7 mouse cellular contexts compared by ENCODE assay signal in genomic region chr16:8514180-8514579, GRCm38 (mm10). TPM values are rescaled to one million over a fixed set of nuclear protein-coding genes. Genes with fewer than 3 reads are reported as not detected.
A peak's percentile ranks its signal among the peaks of the same experiment; 100 is the strongest.
DNase-seq lines count a peak whose midpoint lies in the region; ATAC-seq lines count a peak whose summit lies in the region.

No protein-coding gene starts in this region.

- no peak for ATAC-seq in forebrain, embryonic 14.5 days
- ATAC-seq in hindbrain, embryonic 16.5 days: no peak
- no peak for ATAC-seq in liver, embryonic 11.5 days (replicated peaks; ENCODE audit: low FRiP score)

- H3K36me3 ChIP-seq in forebrain, embryonic 14.5 days (ENCODE audit: control insufficient read depth, insufficient read depth, low read length): no peaks in the 10 kb centered on the region
- no peaks in the 10 kb centered on the region for H3K36me3 ChIP-seq in hindbrain, embryonic 16.5 days (ENCODE audit: control insufficient read depth, insufficient read depth, low read length)
- H3K36me3 ChIP-seq in liver, embryonic 11.5 days (ENCODE audit: control insufficient read depth, insufficient read depth, low read length): no peaks in the 10 kb centered on the region

- H3K9ac ChIP-seq in forebrain, embryonic 14.5 days (ENCODE audit: low read length): peak overlapping the region; percentile 66
- peak overlapping the region; percentile 74 for H3K9ac ChIP-seq in hindbrain, embryonic 16.5 days (ENCODE audit: low read depth, low read length)
- H3K9ac ChIP-seq in liver, embryonic 11.5 days (ENCODE audit: low read depth, low read length): no peak overlapping the region

- peak; percentile 11 for DNase-seq in urinary bladder, postnatal 14 days (ENCODE audit: low spot score)
- DNase-seq in urinary bladder, postnatal 36 days (ENCODE audit: low spot score in 2 of 2): no peak
- peak; percentile 64 for DNase-seq in forebrain, embryonic 14.5 days (ENCODE audit: low spot score)
- no peak for DNase-seq in liver, embryonic 11.5 days (ENCODE audit: low spot score)
- DNase-seq in skeletal muscle tissue, adult 2 months (ENCODE audit: low read depth, low spot score): peak; percentile 14
- no peak for DNase-seq in embryo, embryonic 9.5 days (ENCODE audit: extremely low spot score)

- no peaks in the 10 kb centered on the region for H3K9me3 ChIP-seq in forebrain, embryonic 14.5 days (replicated peaks; ENCODE audit: control insufficient read depth, low read length)
- no peaks in the 10 kb centered on the region for H3K9me3 ChIP-seq in hindbrain, embryonic 16.5 days (ENCODE audit: control insufficient read depth, low read length)
- no peaks in the 10 kb centered on the region for H3K9me3 ChIP-seq in liver, embryonic 11.5 days (ENCODE audit: control insufficient read depth, low read length)

- H3K4me3 ChIP-seq in forebrain, embryonic 14.5 days (ENCODE audit: low read depth, low read length): peak overlapping the region; percentile 53
- peak overlapping the region; percentile 76 for H3K4me3 ChIP-seq in hindbrain, embryonic 16.5 days (ENCODE audit: low read length)
- peak overlapping the region; percentile 48 for H3K4me3 ChIP-seq in liver, embryonic 11.5 days (ENCODE audit: low read depth, low read length)

- 0 out of 2 replicates have a peak, but pooled peaks cover 5% of the 10 kb centered on the region for H3K27me3 ChIP-seq in forebrain, embryonic 14.5 days (replicated peaks; ENCODE audit: control insufficient read depth, insufficient read depth, low read length)
- no peaks in the 10 kb centered on the region for H3K27me3 ChIP-seq in hindbrain, embryonic 16.5 days (replicated peaks; ENCODE audit: control insufficient read depth, insufficient read depth, low read length)
- peaks cover 2% of the 10 kb centered on the region; the same call in 1 of the 2 replicates for H3K27me3 ChIP-seq in liver, embryonic 11.5 days (replicated peaks; ENCODE audit: control insufficient read depth, insufficient read depth, low read length)

- WGBS in forebrain, embryonic 14.5 days: 3% methylated on average over 4 of the region's 4 CpGs
- WGBS in hindbrain, embryonic 16.5 days: 8% methylated on average over 4 of the region's 4 CpGs
- WGBS in liver, embryonic 11.5 days: 50% methylated on average over 4 of the region's 4 CpGs

- peak overlapping the region; percentile 72 for H3K4me2 ChIP-seq in forebrain, embryonic 14.5 days (ENCODE audit: low read length)
- H3K4me2 ChIP-seq in hindbrain, embryonic 16.5 days (ENCODE audit: low read length): peak overlapping the region; percentile 85
- H3K4me2 ChIP-seq in liver, embryonic 11.5 days: peak overlapping the region; percentile 63

- no peak overlapping the region for H3K27ac ChIP-seq in forebrain, embryonic 14.5 days (ENCODE audit: low read depth, low read length)
- peak overlapping the region; percentile 79; the same call in 1 of the 2 replicates for H3K27ac ChIP-seq in hindbrain, embryonic 16.5 days (ENCODE audit: low read depth, low read length)
- H3K27ac ChIP-seq in liver, embryonic 11.5 days (ENCODE audit: low read depth, low read length): no peak overlapping the region

- peaks cover 14% of the 10 kb centered on the region for H3K4me1 ChIP-seq in forebrain, embryonic 14.5 days (ENCODE audit: control insufficient read depth, insufficient read depth, low read length)
- peaks cover 25% of the 10 kb centered on the region for H3K4me1 ChIP-seq in hindbrain, embryonic 16.5 days (ENCODE audit: control insufficient read depth, insufficient read depth, low read depth, low read length)
- H3K4me1 ChIP-seq in liver, embryonic 11.5 days (replicated peaks; ENCODE audit: control insufficient read depth, insufficient read depth, low read length): peaks cover 4% of the 10 kb centered on the region; the same call in 1 of the 2 replicates

RNA-seq across cellular contexts. Expression of gene Abat, which starts 1.0 kb away (rescaled TPM):
- polyA plus RNA-seq in forebrain, embryonic 14.5 days (2014; fragmentation: Nextera tagmentation; extraction: Ambion mirVana): 34.9 and 36.0 TPM in 2 replicates
- polyA plus RNA-seq in hindbrain, embryonic 16.5 days (2015; fragmentation: Nextera tagmentation; extraction: Ambion mirVana): 95.2 and 106 TPM in 2 replicates
- 25.6 and 29.2 TPM in 2 replicates for polyA plus RNA-seq in liver, embryonic 11.5 days (2014; fragmentation: Nextera tagmentation; extraction: Ambion mirVana)

RNA-seq across cellular contexts. Expression of gene Mettl22, which starts 43.6 kb away (rescaled TPM):
- 43.9 and 48.6 TPM in 2 replicates for polyA plus RNA-seq in forebrain, embryonic 14.5 days (2014; fragmentation: Nextera tagmentation; extraction: Ambion mirVana)
- 53.7 and 58.4 TPM in 2 replicates for polyA plus RNA-seq in hindbrain, embryonic 16.5 days (2015; fragmentation: Nextera tagmentation; extraction: Ambion mirVana)
- polyA plus RNA-seq in liver, embryonic 11.5 days (2014; fragmentation: Nextera tagmentation; extraction: Ambion mirVana): 21.3 and 22.3 TPM in 2 replicates

Comparison
In these comparisons a context has a peak if more than half of its experiments do, and no peak if none do; other contexts are left out.
1. DNase-seq: peak in urinary bladder, postnatal 14 days (single experiment), forebrain, embryonic 14.5 days (single experiment) and skeletal muscle tissue, adult 2 months (single experiment); none in urinary bladder, postnatal 36 days (0 of 2), liver, embryonic 11.5 days (single experiment) and embryo, embryonic 9.5 days (single experiment).
2. Peak in every context shown above with its lines, with median percentiles within 50 percentile points of each other: H3K4me2 ChIP-seq and H3K4me3 ChIP-seq.